Mouse (Mus musculus) olfactory bulb, adult 2 months (tissue): ENCODE results near the gene Edar.

Experiments used
- CTCF ChIP-seq: fragments of 200-500 bp; IDR thresholded peaks from 2 replicates; pipeline ENCODE4 v1.5.1; 2012; ENCODE audit warnings: low read depth, mild to moderate bottlenecking, low read length, moderate library complexity; ENCODE audit not compliant: insufficient read depth
- POLR2A ChIP-seq: fragments of 200-500 bp; IDR thresholded peaks from 2 replicates; pipeline ENCODE4 v1.6.1; 2012; ENCODE audit warnings: mild to moderate bottlenecking, low read depth, low read length, moderate library complexity; ENCODE audit not compliant: insufficient read depth

DNA sequence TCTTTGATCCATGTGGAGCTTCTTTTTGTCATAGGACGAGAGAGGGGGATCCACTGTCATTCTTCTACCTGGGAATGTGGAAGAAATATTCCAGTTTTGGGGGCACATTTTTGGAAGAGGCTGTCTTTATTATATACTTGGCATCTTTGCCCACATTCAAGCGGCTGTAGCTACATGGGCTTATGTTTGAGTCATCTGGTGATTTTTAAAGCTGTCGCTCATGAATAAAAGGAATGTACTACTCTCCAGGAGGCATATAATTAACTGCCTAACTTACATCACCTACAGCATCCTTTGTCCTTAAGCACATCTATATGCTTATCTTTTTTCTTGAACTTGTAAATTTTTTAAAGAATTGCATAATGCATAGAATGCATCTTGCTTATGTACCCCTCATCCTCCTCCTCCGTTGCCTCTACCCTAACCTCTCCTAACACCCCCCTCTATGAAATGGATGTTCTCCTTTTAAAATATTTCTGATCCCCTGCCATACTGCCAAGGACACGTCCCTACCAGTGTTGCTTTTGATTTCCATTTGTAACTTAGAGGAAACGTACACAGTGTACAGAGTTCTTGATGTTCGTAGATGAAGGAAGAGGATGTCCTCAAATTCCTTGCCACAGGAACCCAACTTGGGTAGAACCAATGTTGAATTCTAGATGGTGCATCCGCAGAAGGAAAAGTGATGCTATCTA lies 120.6 kb downstream of the Edar start:
- TF ChIP-seq CTCF (no peak), POLR2A (no peak)
